Mouse (Mus musculus): ENCODE data around the gene Etv6.

DNA sequence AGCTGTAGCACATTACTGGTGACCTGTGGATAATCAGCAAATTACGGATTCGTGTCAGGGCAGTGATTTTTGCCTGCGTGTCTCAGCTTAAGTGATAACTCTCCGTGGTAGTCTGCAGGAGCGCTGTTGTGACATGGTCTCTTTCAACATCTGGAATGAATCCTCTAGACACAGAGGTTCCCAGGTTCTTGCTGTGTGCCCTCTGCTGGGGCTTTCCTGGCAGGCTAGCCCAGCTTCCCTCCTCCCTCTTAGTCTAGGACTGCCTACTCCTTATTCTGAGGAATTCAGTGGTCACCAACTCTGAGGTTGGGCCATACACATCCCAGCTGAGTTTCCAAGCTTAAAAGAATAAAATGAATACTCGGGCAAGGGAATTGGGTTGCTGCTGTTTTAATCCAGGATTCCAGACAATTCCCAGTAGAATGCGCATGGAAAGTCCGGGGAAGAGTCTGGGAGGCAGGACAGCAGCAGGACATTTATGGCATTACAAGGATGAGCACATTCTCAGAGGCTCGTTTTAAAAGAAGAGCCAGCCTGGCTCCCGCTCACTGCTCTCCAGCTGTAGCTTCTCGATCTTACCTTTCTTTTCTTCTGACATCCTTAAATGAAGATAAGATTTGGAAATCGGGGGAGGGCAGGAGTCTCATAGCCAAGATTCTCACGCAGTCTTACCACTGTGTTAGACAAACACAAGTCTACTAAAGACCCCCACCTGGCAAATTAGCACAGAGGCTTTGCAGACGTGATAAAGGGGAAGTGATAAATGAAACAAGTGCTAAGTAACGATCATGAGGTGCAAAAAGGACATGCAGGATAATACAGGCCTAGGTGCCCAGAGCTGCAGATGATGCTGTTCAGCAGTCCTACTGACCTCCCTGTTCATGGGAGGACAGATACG is 105.5 kb downstream of the Etv6 start:
- TF ChIP-seq CTCF (IDR thresholded peaks at IDR 0.05; ENCODE audit: control insufficient read depth, insufficient read depth, insufficient replicate concordance, low read depth, low read length) (no peak), POLR2A (IDR thresholded peaks at IDR 0.05; ENCODE audit: control insufficient read depth, low read depth, low read length) (no peak)

Data from testis, adult 2 months (tissue).